Mouse (Mus musculus) hindbrain, embryonic 16.5 days (tissue): ENCODE measurements around the gene Adipor2. TPM values are rescaled to one million over a fixed set of nuclear protein-coding genes. Genes with fewer than 3 reads are reported as not detected.

Experiments
- ATAC-seq: fragments of 200-750 bp; cut with Nextera tagmentation; 2 replicates; pipeline ENCODE4 v1.8.0; 2017; ENCODE audit warnings: moderate TSS enrichment, moderate library complexity
- H3K27ac ChIP-seq: fragments of 300-500 bp; sonication (generic); 2 replicates; pipeline ENCODE4 v1.5.1; 2014; ENCODE audit warnings: low read depth, mild to moderate bottlenecking, control low read depth, low read length, moderate library complexity
- H3K27me3 ChIP-seq: fragments of 300-500 bp; sonication (generic); replicated peaks from 2 replicates; pipeline ENCODE4 v1.6.1; 2014; ENCODE audit warnings: low read length; ENCODE audit not compliant: control insufficient read depth, insufficient read depth
- H3K36me3 ChIP-seq: fragments of 300-500 bp; sonication (generic); 2 replicates; pipeline ENCODE4 v1.6.1; 2014; ENCODE audit warnings: mild to moderate bottlenecking, low read length, moderate library complexity, mixed read lengths; ENCODE audit not compliant: control insufficient read depth, insufficient read depth
- H3K4me1 ChIP-seq: fragments of 300-500 bp; sonication (generic); 2 replicates; pipeline ENCODE4 v1.6.1; 2014; ENCODE audit warnings: low read depth, low read length; ENCODE audit not compliant: control insufficient read depth, insufficient read depth
- H3K4me2 ChIP-seq: fragments of 300-500 bp; sonication (generic); 2 replicates; pipeline ENCODE4 v1.6.1; 2014; ENCODE audit warnings: mild to moderate bottlenecking, low read length, control low read depth, moderate library complexity
- H3K4me3 ChIP-seq: fragments of 300-500 bp; sonication (generic); 2 replicates; pipeline ENCODE4 v1.5.1; 2014; ENCODE audit warnings: mild to moderate bottlenecking, low read length, control low read depth, moderate library complexity
- H3K9ac ChIP-seq: fragments of 300-500 bp; sonication (generic); 2 replicates; pipeline ENCODE4 v1.6.1; 2014; ENCODE audit warnings: low read depth, mild to moderate bottlenecking, control low read depth, low read length, moderate library complexity
- H3K9me3 ChIP-seq: fragments of 300-500 bp; sonication (generic); 2 replicates; pipeline ENCODE4 v1.6.1; 2014; ENCODE audit warnings: mild to moderate bottlenecking, low read length, moderate library complexity; ENCODE audit not compliant: control insufficient read depth
- WGBS: fragments of 180-500 bp; shearing (Covaris S2); extraction: QIAGEN DNeasy Blood & Tissue Kit; methylation state at CpG from one replicate; pipeline ENCODE4 v1.1.7; 2014; 5-methylcytosine and 5-hydroxymethylcytosine counted together
- polyA plus RNA-seq: library from polyadenylated mRNA; unstranded; fragments of >200 nt; fragmentation: Nextera tagmentation; extraction: Ambion mirVana; gene quantifications from 2 replicates; pipeline ENCODE4 v1.2.1, GENCODE M21; 2015

The Adipor2 gene
- polyA plus RNA-seq, 1 experiment from 2014 or later, result 37.0 TPM

DNA sequence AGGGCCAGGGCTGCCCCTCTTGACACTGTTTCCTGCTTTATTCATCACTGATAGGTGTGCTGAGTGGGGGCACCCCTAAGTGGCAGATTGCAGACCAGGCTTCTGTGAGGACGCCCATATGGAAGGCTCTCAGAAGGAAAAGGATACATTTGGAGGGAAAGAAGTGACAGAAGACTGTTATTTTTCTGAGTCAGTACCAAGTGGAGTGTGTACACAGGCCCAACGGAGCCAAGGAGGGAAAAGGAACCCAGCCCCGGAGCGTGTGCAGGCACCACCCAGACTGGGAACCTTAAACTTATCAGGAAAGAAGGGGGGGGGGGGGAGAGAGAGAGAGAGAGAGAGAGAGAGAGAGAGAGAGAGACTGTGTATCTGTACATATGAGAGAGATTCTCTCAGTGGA is 4.9 kb downstream of the Adipor2 start:
- H3K9me3 ChIP-seq, result no peaks in the 10 kb centered on the region
- no peaks in the 10 kb centered on the region for H3K27me3 ChIP-seq
- no peak overlapping the region for H3K9ac ChIP-seq
- no peak overlapping the region for H3K27ac ChIP-seq
- no peaks in the 10 kb centered on the region for H3K36me3 ChIP-seq
- peaks cover 4% of the 10 kb centered on the region for H3K4me1 ChIP-seq
- no peak for ATAC-seq
- H3K4me3 ChIP-seq, result no peak overlapping the region
- WGBS, result 93% methylated on average over 4 of the region's 4 CpGs
- H3K4me2 ChIP-seq, result no peak overlapping the region

DNA sequence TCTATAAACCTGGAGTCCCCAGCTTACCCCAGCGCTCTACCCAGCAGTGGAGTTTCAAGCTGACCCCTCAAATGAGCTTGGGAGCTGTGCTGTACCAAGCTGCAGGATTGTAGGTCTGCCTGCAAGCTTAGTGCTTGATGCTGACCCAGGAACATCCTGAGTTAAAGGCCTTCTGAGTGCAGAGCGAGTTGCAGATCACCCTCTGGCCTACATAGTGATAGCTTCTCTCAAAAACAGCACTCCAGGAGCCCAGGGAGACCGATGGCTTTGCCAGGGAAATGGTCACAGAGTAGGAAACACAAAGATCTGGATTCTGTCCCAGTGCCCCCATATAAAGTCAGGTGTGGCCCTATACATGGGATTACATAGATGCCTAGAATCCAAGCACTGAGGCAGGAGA is 6.0 kb downstream of the Adipor2 start:
- Histone ChIP-seq H3K4me3 (no peak overlapping the region), H3K9me3 (no peaks in the 10 kb centered on the region), H3K27ac (no peak overlapping the region), H3K9ac (no peak overlapping the region), H3K4me2 (no peak overlapping the region), H3K4me1 (no peaks in the 10 kb centered on the region), H3K36me3 (no peaks in the 10 kb centered on the region), H3K27me3 (no peaks in the 10 kb centered on the region)
- 92% methylated on average over 3 of the region's 3 CpGs for WGBS
- no peak for ATAC-seq

DNA sequence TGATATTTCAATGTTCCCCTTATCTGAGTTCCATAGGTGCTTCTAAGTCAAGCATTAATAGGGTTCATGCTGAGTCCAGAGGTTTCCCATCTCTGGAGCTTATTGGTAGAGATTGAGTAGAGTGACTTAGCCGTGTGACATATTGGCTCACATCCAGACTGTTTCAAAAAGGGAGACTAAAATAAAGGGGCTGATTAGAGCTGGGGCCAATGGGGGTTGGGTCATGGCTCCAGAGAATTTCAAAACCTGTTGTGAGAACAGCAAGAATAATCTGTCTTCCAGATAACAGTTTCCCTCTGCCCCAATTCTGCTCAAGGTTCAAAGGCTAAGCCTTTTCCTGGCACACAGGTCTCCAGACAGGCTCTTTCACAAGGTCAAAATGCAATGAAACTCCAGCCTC is 7.7 kb downstream of the Adipor2 start:
- Histone ChIP-seq H3K36me3 (no peaks in the 10 kb centered on the region), H3K9me3 (no peaks in the 10 kb centered on the region), H3K9ac (no peak overlapping the region), H3K27me3 (no peaks in the 10 kb centered on the region), H3K27ac (no peak overlapping the region), H3K4me3 (no peak overlapping the region), H3K4me2 (no peak overlapping the region), H3K4me1 (no peaks in the 10 kb centered on the region)
- 47% methylated on average over 1 of the region's 1 CpGs for WGBS
- no peak for ATAC-seq

DNA sequence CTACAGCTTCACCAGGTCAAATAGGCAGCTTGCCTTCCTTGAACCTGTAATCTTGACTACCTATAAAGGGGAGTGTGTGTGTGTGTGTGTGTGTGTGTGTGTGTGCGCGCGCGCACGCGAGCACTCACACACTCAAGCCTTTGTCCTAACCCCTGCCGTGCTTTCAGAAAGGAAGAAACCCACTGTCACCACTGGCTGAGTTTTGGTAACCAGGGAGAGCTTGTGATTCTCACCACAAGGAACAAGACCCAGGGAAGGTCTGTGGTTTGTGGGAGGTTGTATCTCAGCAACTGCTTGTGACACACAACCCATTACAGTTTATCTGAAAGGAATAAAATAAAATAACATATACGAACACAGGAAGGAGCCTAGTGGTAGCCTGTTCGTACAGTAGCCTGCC is 8.9 kb downstream of the Adipor2 start:
- H3K4me1 ChIP-seq, result no peaks in the 10 kb centered on the region
- ATAC-seq, result no peak
- H3K36me3 ChIP-seq, result no peaks in the 10 kb centered on the region
- H3K9ac ChIP-seq, result no peak overlapping the region
- no peaks in the 10 kb centered on the region for H3K9me3 ChIP-seq
- no peak overlapping the region for H3K4me2 ChIP-seq
- no peak overlapping the region for H3K27ac ChIP-seq
- no peaks in the 10 kb centered on the region for H3K27me3 ChIP-seq
- WGBS, result 54% methylated on average over 9 of the region's 9 CpGs
- H3K4me3 ChIP-seq, result no peak overlapping the region

DNA sequence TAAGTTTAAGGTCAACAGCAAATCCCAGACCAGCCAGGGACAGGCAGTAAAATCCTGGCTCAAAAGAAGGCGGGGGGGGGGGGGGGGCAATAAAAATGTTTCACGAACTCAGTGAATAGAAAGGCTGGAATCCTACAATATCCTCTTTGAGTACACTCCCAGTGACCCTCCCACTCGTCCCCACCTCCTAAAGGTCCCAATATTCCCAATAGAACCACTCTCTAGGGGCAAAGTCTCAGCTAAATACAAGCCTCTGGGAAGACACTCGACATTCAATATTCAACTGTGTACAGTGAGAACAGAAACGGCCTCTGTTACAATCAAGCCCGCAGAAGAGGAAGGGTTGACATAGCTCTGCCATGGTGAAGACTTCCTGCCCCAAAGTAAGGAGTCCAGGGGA is 9.7 kb downstream of the Adipor2 start:
- H3K9me3 ChIP-seq, result no peaks in the 10 kb centered on the region
- H3K4me1 ChIP-seq, result no peaks in the 10 kb centered on the region
- H3K4me2 ChIP-seq, result no peak overlapping the region
- H3K27me3 ChIP-seq, result no peaks in the 10 kb centered on the region
- H3K36me3 ChIP-seq, result no peaks in the 10 kb centered on the region
- no peak overlapping the region for H3K27ac ChIP-seq
- no peak overlapping the region for H3K9ac ChIP-seq
- 57% methylated on average over 6 of the region's 6 CpGs for WGBS
- no peak for ATAC-seq
- H3K4me3 ChIP-seq, result no peak overlapping the region

DNA sequence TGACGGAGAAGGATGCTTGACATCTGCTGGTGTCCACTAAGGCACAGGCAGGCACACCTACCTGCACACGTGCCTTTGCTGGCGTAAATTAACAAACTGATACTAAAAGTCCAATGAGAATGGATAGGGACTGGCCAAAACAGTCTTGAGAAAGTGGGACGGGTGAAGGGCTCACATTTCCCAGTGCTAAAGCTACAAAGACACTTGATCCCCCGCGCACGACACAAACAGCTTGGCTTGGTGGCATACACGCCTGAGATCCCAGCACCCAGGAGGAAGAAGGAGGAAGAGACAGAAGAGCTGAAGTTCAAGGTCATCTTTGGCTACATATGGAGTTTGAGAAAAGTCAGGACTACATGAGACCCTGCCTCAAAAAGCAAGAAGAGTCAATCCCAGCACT is 11.0 kb downstream of the Adipor2 start:
- H3K4me1 ChIP-seq, result no peaks in the 10 kb centered on the region
- 91% methylated on average over 8 of the region's 8 CpGs for WGBS

DNA sequence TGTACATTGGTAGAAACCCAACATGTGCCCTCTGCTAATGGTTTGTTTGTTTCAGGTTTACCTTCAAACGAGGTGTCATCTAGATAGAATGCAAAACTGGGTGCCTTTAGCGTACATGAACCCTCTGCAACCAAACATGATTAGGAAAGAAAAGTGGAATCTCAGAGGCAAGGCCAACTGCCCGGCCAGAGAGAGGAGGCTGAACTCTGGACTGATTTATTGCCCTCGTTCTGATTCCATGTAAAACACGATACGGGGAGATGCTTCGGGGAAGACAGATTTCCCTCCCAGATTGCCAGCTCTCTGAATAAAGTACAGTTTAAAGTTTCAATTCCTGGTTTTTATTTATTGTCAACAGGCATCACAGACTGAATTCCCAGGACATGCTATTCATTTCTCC is 12.2 kb downstream of the Adipor2 start:
- H3K9ac ChIP-seq, result no peak overlapping the region
- H3K4me1 ChIP-seq, result no peaks in the 10 kb centered on the region
- 83% methylated on average over 7 of the region's 7 CpGs for WGBS
- H3K9me3 ChIP-seq, result no peaks in the 10 kb centered on the region
- no peak for ATAC-seq
- H3K27ac ChIP-seq, result no peak overlapping the region
- H3K4me3 ChIP-seq, result no peak overlapping the region
- H3K36me3 ChIP-seq, result no peaks in the 10 kb centered on the region
- H3K4me2 ChIP-seq, result no peak overlapping the region
- no peaks in the 10 kb centered on the region for H3K27me3 ChIP-seq

More for the DNA sequence above, 11.0 kb downstream of the Adipor2 start:
- no peak overlapping the region for H3K27ac ChIP-seq
- no peaks in the 10 kb centered on the region for H3K9me3 ChIP-seq
- no peak overlapping the region for H3K9ac ChIP-seq
- H3K36me3 ChIP-seq, result no peaks in the 10 kb centered on the region
- no peak overlapping the region for H3K4me3 ChIP-seq
- H3K27me3 ChIP-seq, result no peaks in the 10 kb centered on the region
- ATAC-seq, result no peak
- H3K4me2 ChIP-seq, result no peak overlapping the region

DNA sequence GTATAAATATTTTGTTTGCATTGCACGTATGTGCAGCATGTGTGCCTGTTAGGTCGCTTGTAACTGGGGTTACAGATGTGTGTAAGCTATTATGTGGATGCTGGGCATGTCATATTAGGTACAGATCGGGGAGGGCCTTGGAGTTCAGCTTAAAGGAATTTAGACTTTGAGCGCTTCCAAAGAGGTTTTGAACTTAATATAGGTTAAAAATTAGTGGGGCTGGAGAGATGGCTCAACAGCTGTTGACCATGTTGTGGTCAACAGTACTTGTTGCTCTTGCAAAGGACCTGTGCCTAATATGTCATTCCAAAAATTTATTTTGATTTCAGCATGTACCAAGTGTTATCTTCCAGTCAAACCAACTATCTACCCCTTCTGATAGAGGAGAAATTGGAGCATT is 12.7 kb downstream of the Adipor2 start:
- no peak overlapping the region for H3K27ac ChIP-seq
- no peaks in the 10 kb centered on the region for H3K9me3 ChIP-seq
- no peak overlapping the region for H3K4me2 ChIP-seq
- H3K4me1 ChIP-seq, result no peaks in the 10 kb centered on the region
- H3K27me3 ChIP-seq, result no peaks in the 10 kb centered on the region
- 89% methylated on average over 4 of the region's 4 CpGs for WGBS
- no peak overlapping the region for H3K4me3 ChIP-seq
- no peaks in the 10 kb centered on the region for H3K36me3 ChIP-seq
- ATAC-seq, result no peak
- H3K9ac ChIP-seq, result no peak overlapping the region

DNA sequence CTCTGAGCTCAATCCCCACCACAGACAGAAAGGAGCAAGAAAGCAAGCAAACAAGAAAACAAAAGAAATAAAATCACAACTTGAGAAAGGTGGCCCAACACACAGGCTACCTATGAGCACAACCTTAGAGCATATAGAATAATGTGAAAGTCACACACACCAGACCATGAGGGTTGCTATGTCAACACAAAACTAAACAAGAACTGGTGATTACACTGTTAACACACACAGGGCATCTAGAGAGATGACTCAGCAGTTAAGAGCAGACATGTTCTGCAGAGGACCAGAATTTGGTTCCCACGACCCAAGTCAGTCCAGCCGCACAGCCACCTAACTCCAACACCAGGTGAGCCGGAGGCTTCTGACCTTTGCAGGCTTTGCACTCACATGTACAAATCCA is 14.5 kb downstream of the Adipor2 start:
- no peaks in the 10 kb centered on the region for H3K9me3 ChIP-seq
- no peak overlapping the region for H3K4me3 ChIP-seq
- H3K36me3 ChIP-seq, result no peaks in the 10 kb centered on the region
- no peak overlapping the region for H3K4me2 ChIP-seq
- no peak overlapping the region for H3K9ac ChIP-seq
- H3K27ac ChIP-seq, result no peak overlapping the region
- ATAC-seq, result no peak
- H3K27me3 ChIP-seq, result no peaks in the 10 kb centered on the region
- H3K4me1 ChIP-seq, result no peaks in the 10 kb centered on the region
- 92% methylated on average over 3 of the region's 3 CpGs for WGBS
